ENCODE assay signal across 22 mouse cellular contexts in the genomic region with DNA sequence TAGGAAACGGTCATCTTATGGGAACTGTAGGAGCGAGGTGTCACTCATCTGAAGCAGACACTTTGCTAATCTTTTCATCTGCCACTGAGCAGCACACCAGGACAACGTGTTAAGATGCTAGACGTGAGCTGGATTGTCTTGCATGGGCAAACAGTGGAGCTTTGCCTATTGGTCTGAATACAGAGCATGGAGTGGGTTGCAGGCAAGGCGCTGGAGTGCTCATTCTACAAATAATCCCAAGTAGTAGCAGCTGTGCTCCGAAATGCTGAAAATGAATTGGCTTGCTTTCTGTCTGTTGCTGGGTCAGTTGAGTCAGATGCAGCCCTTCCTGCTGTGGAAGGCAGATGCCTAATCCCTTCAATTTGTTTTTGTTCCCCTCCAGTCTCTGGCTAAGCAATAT.
DNase-seq lines count a peak whose midpoint lies in the region; ATAC-seq and TF ChIP-seq lines count a peak whose summit lies in the region.
"Had no signal": no experiment of that assay in that cellular context is flagged by ENCODE, and none has a peak within 500 bp of the region (broad histone marks: within the 10 kb centered on the region; RNA-seq: fewer than 3 reads in every experiment).

No protein-coding gene starts in this region.

- TF ChIP-seq POLR2A in brain, embryonic 14.5 days (IDR thresholded peaks at IDR 0.05; ENCODE audit: borderline replicate concordance, extremely low read depth, insufficient read depth, insufficient read length, poor library complexity, severe bottlenecking), result no peak

- H3K9ac ChIP-seq in hindbrain, embryonic 16.5 days (ENCODE audit: low read depth, low read length), result no peak overlapping the region
- H3K9ac ChIP-seq in hindbrain, embryonic 13.5 days, result no peak overlapping the region
- H3K9ac ChIP-seq in forebrain, embryonic 13.5 days, result no peak overlapping the region
- H3K9ac ChIP-seq in midbrain, embryonic 15.5 days, result no peak overlapping the region
- H3K9ac ChIP-seq: embryonic facial prominence, embryonic 15.5 days; heart, embryonic 12.5 days; liver, embryonic 14.5 days had no signal

- H3K27ac ChIP-seq in hindbrain, embryonic 16.5 days (ENCODE audit: low read depth, low read length), result no peak overlapping the region
- no peak overlapping the region for H3K27ac ChIP-seq in hindbrain, embryonic 13.5 days
- no peak overlapping the region for H3K27ac ChIP-seq in forebrain, embryonic 13.5 days
- H3K27ac ChIP-seq in midbrain, embryonic 15.5 days, result no peak overlapping the region
- H3K27ac ChIP-seq: embryonic facial prominence, embryonic 15.5 days; liver, embryonic 14.5 days had no signal

- DNase-seq in brain, embryonic 14.5 days (ENCODE audit: low read depth), result peak; percentile 81
- DNase-seq in adrenal gland, postnatal 36 days, result no peak
- no peak for DNase-seq in adrenal gland, adult 18-20 months (ENCODE audit: low spot score in 2 of 2)
- DNase-seq in urinary bladder, postnatal 10 days (ENCODE audit: low spot score), result no peak
- DNase-seq: adrenal gland, postnatal 14 days; cerebellum, postnatal 36 days; gastrocnemius, postnatal 25 days; heart, postnatal 4 days; kidney, postnatal 25 days; spleen, adult 18-20 months; thymus, postnatal 25 days had no signal

- no peak overlapping the region for H3K4me2 ChIP-seq in hindbrain, embryonic 16.5 days (ENCODE audit: low read length)
- H3K4me2 ChIP-seq in hindbrain, embryonic 13.5 days, result no peak overlapping the region
- H3K4me2 ChIP-seq in forebrain, embryonic 13.5 days, result no peak overlapping the region
- no peak overlapping the region for H3K4me2 ChIP-seq in midbrain, embryonic 15.5 days
- H3K4me2 ChIP-seq: embryonic facial prominence, embryonic 15.5 days; heart, embryonic 12.5 days had no signal

- H3K4me1 ChIP-seq in hindbrain, embryonic 16.5 days (ENCODE audit: control insufficient read depth, insufficient read depth, low read depth, low read length), result no peaks in the 10 kb centered on the region
- no peaks in the 10 kb centered on the region for H3K4me1 ChIP-seq in hindbrain, embryonic 13.5 days (replicated peaks)
- no peaks in the 10 kb centered on the region for H3K4me1 ChIP-seq in forebrain, embryonic 13.5 days
- H3K4me1 ChIP-seq in midbrain, embryonic 15.5 days, result 0 out of 2 replicates have a peak, but pooled peaks cover 3% of the 10 kb centered on the region
- H3K4me1 ChIP-seq: embryonic facial prominence, embryonic 15.5 days; heart, embryonic 12.5 days; megakaryocyte, embryonic 14.5 days had no signal

- no peaks in the 10 kb centered on the region for H3K9me3 ChIP-seq in hindbrain, embryonic 16.5 days (ENCODE audit: control insufficient read depth, low read length)
- no peaks in the 10 kb centered on the region for H3K9me3 ChIP-seq in hindbrain, embryonic 13.5 days
- no peaks in the 10 kb centered on the region for H3K9me3 ChIP-seq in forebrain, embryonic 13.5 days (replicated peaks)
- H3K9me3 ChIP-seq in midbrain, embryonic 15.5 days, result no peaks in the 10 kb centered on the region
- H3K9me3 ChIP-seq: embryonic facial prominence, embryonic 15.5 days; G1E; heart, embryonic 12.5 days; megakaryocyte, embryonic 14.5 days had no signal

- no peaks in the 10 kb centered on the region for H3K27me3 ChIP-seq in hindbrain, embryonic 16.5 days (replicated peaks; ENCODE audit: control insufficient read depth, insufficient read depth, low read length)
- no peaks in the 10 kb centered on the region for H3K27me3 ChIP-seq in hindbrain, embryonic 13.5 days
- H3K27me3 ChIP-seq in forebrain, embryonic 13.5 days, result no peaks in the 10 kb centered on the region
- H3K27me3 ChIP-seq in midbrain, embryonic 15.5 days (replicated peaks), result no peaks in the 10 kb centered on the region
- H3K27me3 ChIP-seq: embryonic facial prominence, embryonic 15.5 days; heart, embryonic 12.5 days; megakaryocyte, embryonic 14.5 days had no signal

- TF ChIP-seq CTCF in brain, embryonic 14.5 days (IDR thresholded peaks at IDR 0.05; ENCODE audit: borderline replicate concordance, extremely low read depth, insufficient read depth, insufficient read length), result no peak

- peak; percentile 78 for ATAC-seq in hindbrain, embryonic 16.5 days
- no peak for ATAC-seq in hindbrain, embryonic 13.5 days (ENCODE audit: low FRiP score)
- peak; percentile 63; the same call in 1 of the 2 replicates for ATAC-seq in forebrain, embryonic 13.5 days
- peak; percentile 77 for ATAC-seq in midbrain, embryonic 15.5 days (replicated peaks)
- ATAC-seq: intestine, embryonic 16.5 days; lung, postnatal 0 days had no signal

- WGBS in hindbrain, embryonic 16.5 days, result 55% methylated on average over 6 of the region's 6 CpGs
- WGBS in hindbrain, embryonic 13.5 days, result 62% methylated on average over 6 of the region's 6 CpGs
- 30% methylated on average over 6 of the region's 6 CpGs for WGBS in forebrain, embryonic 13.5 days
- 30% methylated on average over 6 of the region's 6 CpGs for WGBS in midbrain, embryonic 15.5 days

- H3K36me3 ChIP-seq in hindbrain, embryonic 16.5 days (ENCODE audit: control insufficient read depth, insufficient read depth, low read length), result no peaks in the 10 kb centered on the region
- no peaks in the 10 kb centered on the region for H3K36me3 ChIP-seq in hindbrain, embryonic 13.5 days
- H3K36me3 ChIP-seq in forebrain, embryonic 13.5 days (ENCODE audit: poor library complexity, severe bottlenecking), result no peaks in the 10 kb centered on the region
- H3K36me3 ChIP-seq in midbrain, embryonic 15.5 days (replicated peaks), result no peaks in the 10 kb centered on the region
- H3K36me3 ChIP-seq: embryonic facial prominence, embryonic 15.5 days; G1E had no signal

- H3K4me3 ChIP-seq in hindbrain, embryonic 16.5 days (ENCODE audit: low read length), result no peak overlapping the region
- no peak overlapping the region for H3K4me3 ChIP-seq in hindbrain, embryonic 13.5 days
- H3K4me3 ChIP-seq in forebrain, embryonic 13.5 days, result no peak overlapping the region
- no peak overlapping the region for H3K4me3 ChIP-seq in midbrain, embryonic 15.5 days
- H3K4me3 ChIP-seq: embryonic facial prominence, embryonic 15.5 days; heart, embryonic 12.5 days; megakaryocyte, embryonic 14.5 days had no signal
